Mouse (Mus musculus) hindbrain, embryonic 14.5 days (tissue): Measurements from ENCODE around the gene Dscam. TPM values are rescaled to one million over a fixed set of nuclear protein-coding genes. Genes with fewer than 3 reads are reported as not detected.

Experiments used
- ATAC-seq: fragments of 200-750 bp; cut with Nextera tagmentation; 2 replicates; pipeline ENCODE4 v1.8.0; 2017; ENCODE audit warnings: moderate number of reproducible peaks, mild to moderate bottlenecking, moderate TSS enrichment, moderate library complexity; ENCODE audit not compliant: low FRiP score
- DNase-seq: peaks from one replicate; pipeline ENCODE4 v3.0.0-alpha.2; 2015; ENCODE audit warnings: low spot score
- H3K27ac ChIP-seq: fragments of 300-500 bp; sonication (generic); 2 replicates; pipeline ENCODE4 v1.5.1; 2014; ENCODE audit warnings: mild to moderate bottlenecking, moderate library complexity
- H3K27me3 ChIP-seq: fragments of 300-500 bp; sonication (generic); 2 replicates; pipeline ENCODE4 v1.6.1; 2014; ENCODE audit warnings: mild to moderate bottlenecking, low read length, mixed read lengths; ENCODE audit not compliant: control insufficient read depth, insufficient read depth
- H3K36me3 ChIP-seq: fragments of 300-500 bp; sonication (generic); replicated peaks from 2 replicates; pipeline ENCODE4 v1.6.1; 2014; ENCODE audit not compliant: control insufficient read depth, insufficient read depth
- H3K4me1 ChIP-seq: fragments of 300-500 bp; sonication (generic); replicated peaks from 2 replicates; pipeline ENCODE4 v1.6.1; 2014; ENCODE audit warnings: antibody characterized with exemption, low read length, mixed read lengths; ENCODE audit not compliant: control insufficient read depth, insufficient read depth
- H3K4me2 ChIP-seq: fragments of 300-500 bp; sonication (generic); replicated peaks from 2 replicates; pipeline ENCODE4 v1.6.1; 2014; ENCODE audit warnings: mild to moderate bottlenecking, moderate library complexity
- H3K4me3 ChIP-seq: fragments of 300-500 bp; sonication (generic); replicated peaks from 2 replicates; pipeline ENCODE4 v1.5.1; 2014; ENCODE audit warnings: mild to moderate bottlenecking, low read length
- H3K9ac ChIP-seq: fragments of 300-500 bp; sonication (generic); 2 replicates; pipeline ENCODE4 v1.6.1; 2014
- H3K9me3 ChIP-seq: fragments of 300-500 bp; sonication (generic); 2 replicates; pipeline ENCODE4 v1.6.1; 2016; ENCODE audit warnings: low read length; ENCODE audit not compliant: control insufficient read depth
- WGBS: fragments of 180-500 bp; shearing (Covaris S2); extraction: QIAGEN DNeasy Blood & Tissue Kit; methylation state at CpG from one replicate; pipeline ENCODE4 v1.1.7; 2014; 5-methylcytosine and 5-hydroxymethylcytosine counted together
- polyA plus RNA-seq: library from polyadenylated mRNA; unstranded; fragments of >200 nt; fragmentation: Nextera tagmentation; extraction: Ambion mirVana; gene quantifications from 2 replicates; pipeline ENCODE4 v1.2.1, GENCODE M21; 2014

Gene Dscam
- polyA plus RNA-seq, 1 experiment from 2014 or later: 17.1 TPM

- Histone ChIP-seq H3K4me3 (no peak overlapping the region), H3K36me3 (peaks cover 22% of the 10 kb centered on the region), H3K27ac (no peak overlapping the region), H3K9me3 (no peaks in the 10 kb centered on the region), H3K9ac (no peak overlapping the region), H3K27me3 (no peaks in the 10 kb centered on the region), H3K4me2 (no peak overlapping the region), H3K4me1 (no peaks in the 10 kb centered on the region)
- WGBS: 78% methylated on average over 5 of the region's 5 CpGs
- no peak for ATAC-seq
- no peak for DNase-seq
Measured at GRCm38 (mm10) chr16:96682289-96682972, 488.1 kb downstream of the Dscam start.

- no peak for DNase-seq
- Histone ChIP-seq H3K4me3 (no peak overlapping the region), H3K9me3 (no peaks in the 10 kb centered on the region), H3K9ac (no peak overlapping the region), H3K4me2 (no peak overlapping the region), H3K27me3 (no peaks in the 10 kb centered on the region), H3K36me3 (peaks cover 26% of the 10 kb centered on the region), H3K27ac (no peak overlapping the region), H3K4me1 (no peaks in the 10 kb centered on the region)
- 88% methylated on average over 8 of the region's 8 CpGs for WGBS
- no peak for ATAC-seq
Measured at GRCm38 (mm10) chr16:96679981-96680380, 490.6 kb downstream of the Dscam start.

GRCm38 (mm10) chr16:96677471-96677870 lies 493.1 kb downstream of the Dscam start:
- ATAC-seq (no peak), DNase-seq (peak; percentile 45)
- no peak overlapping the region for H3K9ac ChIP-seq
- H3K36me3 ChIP-seq: peaks cover 21% of the 10 kb centered on the region
- no peak overlapping the region for H3K4me2 ChIP-seq
- no peak overlapping the region for H3K4me3 ChIP-seq
- H3K27ac ChIP-seq: no peak overlapping the region
- no peaks in the 10 kb centered on the region for H3K9me3 ChIP-seq
- WGBS: 75% methylated on average over 2 of the region's 2 CpGs
- H3K4me1 ChIP-seq: no peaks in the 10 kb centered on the region
- no peaks in the 10 kb centered on the region for H3K27me3 ChIP-seq

- DNase-seq: no peak
- ATAC-seq: no peak
- H3K36me3 ChIP-seq: peaks cover 21% of the 10 kb centered on the region
- H3K9ac ChIP-seq: no peak overlapping the region
- H3K27me3 ChIP-seq: no peaks in the 10 kb centered on the region
- no peaks in the 10 kb centered on the region for H3K9me3 ChIP-seq
- 75% methylated on average over 1 of the region's 1 CpGs for WGBS
- no peak overlapping the region for H3K4me2 ChIP-seq
- H3K4me1 ChIP-seq: no peaks in the 10 kb centered on the region
- H3K27ac ChIP-seq: no peak overlapping the region
- H3K4me3 ChIP-seq: no peak overlapping the region
Measured at GRCm38 (mm10) chr16:96676663-96677062, 493.9 kb downstream of the Dscam start.

- Histone ChIP-seq H3K27me3 (no peaks in the 10 kb centered on the region), H3K27ac (0 out of 2 replicates have a peak overlapping the region, but pooled peaks have one; percentile 7), H3K4me3 (no peak overlapping the region), H3K36me3 (peaks cover 9% of the 10 kb centered on the region), H3K9me3 (no peaks in the 10 kb centered on the region), H3K4me2 (0 out of 2 replicates have a peak overlapping the region, but pooled peaks have one; percentile 2), H3K9ac (no peak overlapping the region), H3K4me1 (no peaks in the 10 kb centered on the region)
- DNase-seq: no peak
- ATAC-seq: peak; percentile 72
- WGBS: 50% methylated on average over 25 of the region's 25 CpGs
Measured at GRCm38 (mm10) chr16:96673191-96673847, 497.2 kb downstream of the Dscam start.

GRCm38 (mm10) chr16:96671603-96672374 lies 498.8 kb downstream of the Dscam start:
- H3K4me2 ChIP-seq: no peak overlapping the region
- H3K27ac ChIP-seq: no peak overlapping the region
- no peak overlapping the region for H3K4me3 ChIP-seq
- WGBS: 65% methylated on average over 11 of the region's 11 CpGs
- no peaks in the 10 kb centered on the region for H3K9me3 ChIP-seq
- H3K36me3 ChIP-seq: no peaks in the 10 kb centered on the region; the same call in 1 of the 2 replicates
- no peak overlapping the region for H3K9ac ChIP-seq
- H3K27me3 ChIP-seq: no peaks in the 10 kb centered on the region
- DNase-seq (peak; percentile 82), ATAC-seq (no peak; the same call in 1 of the 2 replicates)
- H3K4me1 ChIP-seq: no peaks in the 10 kb centered on the region

GRCm38 (mm10) chr16:96669706-96670105 lies 500.8 kb downstream of the Dscam start:
- no peaks in the 10 kb centered on the region for H3K27me3 ChIP-seq
- ATAC-seq: no peak
- DNase-seq: no peak
- H3K9me3 ChIP-seq: no peaks in the 10 kb centered on the region
- H3K9ac ChIP-seq: no peak overlapping the region
- H3K4me3 ChIP-seq: no peak overlapping the region
- H3K27ac ChIP-seq: no peak overlapping the region
- H3K36me3 ChIP-seq: no peaks in the 10 kb centered on the region
- no peaks in the 10 kb centered on the region for H3K4me1 ChIP-seq
- no peak overlapping the region for H3K4me2 ChIP-seq
- 78% methylated on average over 5 of the region's 5 CpGs for WGBS

GRCm38 (mm10) chr16:96668478-96668877 lies 502.1 kb downstream of the Dscam start:
- DNase-seq: no peak
- Histone ChIP-seq H3K27ac (no peak overlapping the region), H3K4me3 (no peak overlapping the region), H3K27me3 (no peaks in the 10 kb centered on the region), H3K9ac (no peak overlapping the region), H3K4me2 (no peak overlapping the region), H3K36me3 (no peaks in the 10 kb centered on the region), H3K9me3 (no peaks in the 10 kb centered on the region), H3K4me1 (no peaks in the 10 kb centered on the region)
- no peak for ATAC-seq
- WGBS: 94% methylated on average over 1 of the region's 1 CpGs

- Histone ChIP-seq H3K4me3 (no peak overlapping the region), H3K4me1 (no peaks in the 10 kb centered on the region), H3K4me2 (no peak overlapping the region), H3K36me3 (no peaks in the 10 kb centered on the region), H3K27me3 (no peaks in the 10 kb centered on the region), H3K9me3 (no peaks in the 10 kb centered on the region), H3K9ac (no peak overlapping the region), H3K27ac (no peak overlapping the region)
- DNase-seq: no peak
- no peak for ATAC-seq
- WGBS: 84% methylated on average over 3 of the region's 3 CpGs
Measured at GRCm38 (mm10) chr16:96661073-96661472, 509.5 kb downstream of the Dscam start.
